Mouse (Mus musculus) liver, embryonic 14.5 days (tissue): ENCODE data around the gene BC005561. TPM values are rescaled to one million over a fixed set of nuclear protein-coding genes. Genes with fewer than 3 reads are reported as not detected.
A peak's percentile ranks its signal among the peaks of the same experiment; 100 is the strongest.
"Not testable (repeated sequence)": the region's sequence is repeated elsewhere in the genome, so short reads cannot be mapped to it uniquely, and the experiment has no call there.

Experiments used
- ATAC-seq: fragments of 200-750 bp; cut with Nextera tagmentation; 2 replicates; pipeline ENCODE4 v1.8.0; 2017; ENCODE audit warnings: moderate number of reproducible peaks, mild to moderate bottlenecking, moderate library complexity; ENCODE audit not compliant: insufficient read depth
- DNase-seq, 3 experiments: peaks; one replicate each; pipeline ENCODE4 v3.0.0-alpha.2; 2012 to 2013; ENCODE audit warnings: low read depth in 3 of 3, low spot score in 3 of 3
- H3K27ac ChIP-seq: fragments of 300-500 bp; sonication (generic); 2 replicates; pipeline ENCODE4 v1.5.1; 2014; ENCODE audit warnings: moderate library complexity, mild to moderate bottlenecking, control low read depth, inconsistent platforms
- H3K27me3 ChIP-seq: fragments of 300-500 bp; sonication (generic); 2 replicates; pipeline ENCODE4 v1.6.1; 2014; ENCODE audit warnings: mild to moderate bottlenecking, low read length, moderate library complexity; ENCODE audit not compliant: control insufficient read depth, insufficient read depth
- H3K36me3 ChIP-seq: fragments of 300-500 bp; sonication (generic); replicated peaks from 2 replicates; pipeline ENCODE4 v1.6.1; 2014; ENCODE audit warnings: low read depth; ENCODE audit not compliant: control insufficient read depth, insufficient read depth
- H3K4me1 ChIP-seq, 2 experiments: fragments of 200-500 bp in 1 of 2; fragments of 300-500 bp in 1 of 2; sonication (generic) in 1 of 2; replicated peaks; 2 replicates each; pipeline ENCODE4 v1.6.1; 2012 to 2014; ENCODE audit warnings: antibody characterized with exemption in 1 of 2, inconsistent platforms in 1 of 2, low read length in 1 of 2; ENCODE audit not compliant: control insufficient read depth in 2 of 2, insufficient read depth in 2 of 2
- H3K4me2 ChIP-seq: fragments of 300-500 bp; sonication (generic); 2 replicates; pipeline ENCODE4 v1.6.1; 2014; ENCODE audit warnings: low read depth, mild to moderate bottlenecking, control low read depth, moderate library complexity
- H3K4me3 ChIP-seq, 2 experiments: fragments of 200-500 bp in 1 of 2; fragments of 300-500 bp in 1 of 2; sonication (generic) in 1 of 2; 2 replicates each; pipeline ENCODE4 v1.5.1; 2012 to 2014; ENCODE audit warnings: low read depth in 2 of 2, low read length in 2 of 2, mild to moderate bottlenecking in 2 of 2, control low read depth in 1 of 2, inconsistent platforms in 1 of 2, moderate library complexity in 1 of 2; ENCODE audit not compliant: insufficient read depth in 1 of 2
- H3K9ac ChIP-seq: fragments of 300-500 bp; sonication (generic); replicated peaks from 2 replicates; pipeline ENCODE4 v1.6.1; 2014; ENCODE audit warnings: mild to moderate bottlenecking, control low read depth, moderate library complexity
- H3K9me3 ChIP-seq: fragments of 300-500 bp; sonication (generic); 2 replicates; pipeline ENCODE4 v1.6.1; 2016; ENCODE audit warnings: low read length, mixed read lengths; ENCODE audit not compliant: control insufficient read depth
- CTCF ChIP-seq: IDR thresholded peaks from 2 replicates; pipeline ENCODE4 v1.5.1; 2016; ENCODE audit warnings: antibody characterized with exemption, low read depth, control low read depth
- EP300 ChIP-seq: IDR thresholded peaks from 2 replicates; pipeline ENCODE4 v1.6.1; 2016; ENCODE audit warnings: antibody characterized with exemption, low read depth
- WGBS: fragments of 180-500 bp; shearing (Covaris S2); extraction: QIAGEN DNeasy Blood & Tissue Kit; methylation state at CpG from one replicate; pipeline ENCODE4 v1.1.7; 2014; ENCODE audit not compliant: insufficient replicate concordance; 5-methylcytosine and 5-hydroxymethylcytosine counted together
- polyA plus RNA-seq, 2 experiments: library from polyadenylated mRNA; depleted of rRNA in 1 of 2; stranded (reverse) in 1 of 2; unstranded in 1 of 2; fragments of >200 nt; fragmentation: Nextera tagmentation in 1 of 2; extraction: Ambion mirVana in 1 of 2; gene quantifications; 2 replicates each; pipeline versions ENCODE4 v1.2.1 to v1.2.3; 2012 to 2014

BC005561 gene
- polyA plus RNA-seq, 2 experiments = 0.81 to 2.2 TPM

DNA sequence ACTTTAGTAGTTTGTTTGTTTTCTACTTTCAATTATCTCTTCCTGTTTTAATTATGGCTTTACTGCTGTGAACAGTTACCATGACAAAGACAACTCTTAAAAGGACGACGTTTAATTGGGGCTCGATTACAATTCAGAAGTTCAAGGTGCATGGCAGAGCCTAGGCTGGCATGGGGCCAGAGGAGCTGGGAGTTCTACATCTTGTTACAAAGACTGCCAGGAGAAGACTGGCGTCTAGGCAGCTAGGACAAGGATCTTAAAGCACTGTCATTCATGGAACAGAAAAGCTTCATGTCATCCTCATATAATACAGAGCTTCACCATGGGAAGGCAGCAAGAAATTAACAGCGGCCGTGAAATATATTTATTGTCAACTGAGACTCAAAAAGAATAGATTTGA is 62.6 kb downstream of the BC005561 start:
- H3K27me3 ChIP-seq = no peaks in the 10 kb centered on the region
- peak overlapping the region; percentile 2 to 69; a peak in 2 of 4 replicates for H3K4me3 ChIP-seq
- TF ChIP-seq EP300 (no peak), CTCF (no peak)
- peaks cover 0 to 3% of the 10 kb centered on the region in 2 experiments; a peak in 3 of 4 replicates for H3K4me1 ChIP-seq
- H3K27ac ChIP-seq = no peak overlapping the region
- H3K9me3 ChIP-seq = no peaks in the 10 kb centered on the region
- 40% methylated on average over 6 of the region's 6 CpGs for WGBS
- no peak for DNase-seq
- H3K36me3 ChIP-seq = no peaks in the 10 kb centered on the region
- H3K4me2 ChIP-seq = peak overlapping the region; percentile 57
- no peak overlapping the region for H3K9ac ChIP-seq
- ATAC-seq = no peak

DNA sequence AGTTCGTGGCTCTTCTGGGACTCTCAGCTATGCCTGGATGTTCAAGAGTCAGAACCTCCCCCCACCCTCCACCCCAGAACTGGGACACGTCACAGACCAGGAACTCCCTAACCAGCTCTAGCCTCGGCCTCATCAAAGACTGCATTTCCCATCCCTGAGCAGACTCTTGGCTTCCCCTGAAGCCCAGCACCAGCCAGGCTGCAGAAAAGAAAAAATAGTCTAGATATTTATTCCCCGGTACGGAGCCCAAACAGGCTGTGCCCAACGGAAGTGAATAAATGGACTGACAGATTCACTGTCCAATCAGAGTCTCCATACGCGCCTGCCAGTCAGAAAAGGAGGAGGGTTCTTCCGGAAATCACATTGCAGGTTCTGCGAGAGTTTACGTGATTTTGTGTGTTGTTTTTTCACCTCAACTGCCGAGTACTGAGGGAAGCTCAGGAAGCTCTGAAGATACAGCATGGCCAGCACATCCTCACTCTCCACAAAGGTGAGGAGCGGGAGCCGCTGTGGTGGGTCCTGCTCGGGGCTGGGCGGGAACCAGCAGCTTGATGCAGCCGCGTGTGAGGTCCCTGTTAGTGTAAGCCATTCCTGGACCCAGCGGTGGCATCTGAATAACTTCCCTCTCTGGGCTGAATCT is 63.2 kb downstream of the BC005561 start:
- peak; percentile 99 for ATAC-seq
- H3K9ac ChIP-seq = peak overlapping the region; percentile 74
- not testable (repeated sequence) for H3K36me3 ChIP-seq, H3K27ac ChIP-seq, H3K27me3 ChIP-seq, H3K9me3 ChIP-seq, H3K4me1 ChIP-seq
- DNase-seq = peak; percentile 70 to 74 (median 72)
- under 1% methylated on average over 18 of the region's 19 CpGs for WGBS
- peak overlapping the region; percentile 69 to 80 for H3K4me3 ChIP-seq
- H3K4me2 ChIP-seq = peak overlapping the region; percentile 57

Other genes starting within 250 kb of the BC005561 start
- 0.02 TPM in 1 of 2 replicates, not detected in the other for gene Ibsp, start 209.2 kb upstream of the BC005561 start, polyA plus RNA-seq (2012; rRNA removed)
- gene Ibsp, start 209.2 kb upstream of the BC005561 start, polyA plus RNA-seq (2014; fragmentation: Nextera tagmentation; extraction: Ambion mirVana) = 0.08 TPM in 1 of 2 replicates, not detected in the other
- gene Mepe, start 183.0 kb upstream of the BC005561 start, polyA plus RNA-seq (2012; rRNA removed) = not detected in 2 replicates
- gene Mepe, start 183.0 kb upstream of the BC005561 start, polyA plus RNA-seq (2014; fragmentation: Nextera tagmentation; extraction: Ambion mirVana) = not detected in 2 replicates
- 2.2 and 3.8 TPM in 2 replicates for gene Spp1, start 73.2 kb upstream of the BC005561 start, polyA plus RNA-seq (2012; rRNA removed)
- gene Spp1, start 73.2 kb upstream of the BC005561 start, polyA plus RNA-seq (2014; fragmentation: Nextera tagmentation; extraction: Ambion mirVana) = 5.6 and 6.5 TPM in 2 replicates
- gene Pkd2, start 48.9 kb upstream of the BC005561 start, polyA plus RNA-seq (2012; rRNA removed) = 1.8 and 2.4 TPM in 2 replicates
- gene Pkd2, start 48.9 kb upstream of the BC005561 start, polyA plus RNA-seq (2014; fragmentation: Nextera tagmentation; extraction: Ambion mirVana) = 0.90 and 1.4 TPM in 2 replicates